Mouse (Mus musculus) lung, adult 2 months (tissue): ENCODE measurements around the gene Lpin1.

Experiments used
- CTCF ChIP-seq: fragments of 200-500 bp; IDR thresholded peaks from 2 replicates; pipeline ENCODE4 v1.5.1; 2011; ENCODE audit warnings: mild to moderate bottlenecking, low read length, control low read depth; ENCODE audit not compliant: insufficient read depth
- POLR2A ChIP-seq: fragments of 200-500 bp; IDR thresholded peaks from 2 replicates; pipeline ENCODE4 v1.6.1; 2011; ENCODE audit warnings: low read depth, mild to moderate bottlenecking, control low read depth, low read length, borderline replicate concordance; ENCODE audit errors: extremely low read depth

- TF ChIP-seq CTCF (no peak), POLR2A (no peak)
These were observed 103.7 kb downstream of the Lpin1 start for GRCm38 (mm10) chr12:16506796-16507790.
